Mouse (Mus musculus): ENCODE data around the gene Slc30a10.

Slc30a10 gene

DNA sequence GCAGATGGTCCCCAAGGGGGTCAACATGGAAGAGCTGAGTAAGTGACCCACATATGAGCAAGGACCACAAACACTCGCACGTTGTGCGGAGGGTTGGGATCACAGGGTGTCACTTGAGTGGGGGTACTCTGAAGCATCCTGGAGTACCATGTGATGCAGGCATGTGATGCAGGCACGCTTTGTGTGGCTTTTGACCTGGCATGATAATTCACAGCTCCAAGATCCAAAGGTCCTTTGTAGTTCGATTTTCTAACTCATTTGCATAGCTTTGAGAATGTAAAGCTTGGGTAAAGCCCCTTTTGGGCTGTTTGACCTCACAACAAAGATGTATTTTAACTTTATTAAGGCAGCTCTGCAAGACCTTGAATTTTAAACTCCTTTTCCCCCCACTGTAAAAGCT is 8.2 kb downstream of the Slc30a10 start:
- no peak for DNase-seq (ENCODE audit: low spot score in 2 of 2)

DNA sequence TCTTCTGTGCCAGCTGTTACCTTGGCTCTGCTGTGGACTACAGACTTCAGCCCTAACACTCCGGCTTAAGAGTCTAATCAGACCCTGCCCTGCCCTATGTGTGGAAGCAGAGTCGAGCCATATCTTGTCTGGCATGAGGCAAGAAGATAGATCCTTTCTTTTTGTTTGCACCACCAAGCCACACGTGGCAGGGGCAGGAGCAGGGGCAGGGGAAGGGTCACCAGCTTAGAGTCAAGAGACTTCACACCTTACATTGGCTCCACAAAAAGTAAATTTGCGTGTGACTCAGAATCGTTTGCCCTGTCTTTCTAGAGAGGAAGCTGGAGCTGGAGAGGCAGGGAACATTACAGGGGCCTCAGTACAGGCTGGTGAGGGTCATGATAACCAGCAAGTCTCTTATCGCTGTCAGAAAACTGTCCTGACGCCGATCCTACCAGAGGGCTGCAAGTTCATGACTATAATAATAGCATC is 14.9 kb downstream of the Slc30a10 start:
- DNase-seq (ENCODE audit: low spot score in 2 of 2): no peak

DNA sequence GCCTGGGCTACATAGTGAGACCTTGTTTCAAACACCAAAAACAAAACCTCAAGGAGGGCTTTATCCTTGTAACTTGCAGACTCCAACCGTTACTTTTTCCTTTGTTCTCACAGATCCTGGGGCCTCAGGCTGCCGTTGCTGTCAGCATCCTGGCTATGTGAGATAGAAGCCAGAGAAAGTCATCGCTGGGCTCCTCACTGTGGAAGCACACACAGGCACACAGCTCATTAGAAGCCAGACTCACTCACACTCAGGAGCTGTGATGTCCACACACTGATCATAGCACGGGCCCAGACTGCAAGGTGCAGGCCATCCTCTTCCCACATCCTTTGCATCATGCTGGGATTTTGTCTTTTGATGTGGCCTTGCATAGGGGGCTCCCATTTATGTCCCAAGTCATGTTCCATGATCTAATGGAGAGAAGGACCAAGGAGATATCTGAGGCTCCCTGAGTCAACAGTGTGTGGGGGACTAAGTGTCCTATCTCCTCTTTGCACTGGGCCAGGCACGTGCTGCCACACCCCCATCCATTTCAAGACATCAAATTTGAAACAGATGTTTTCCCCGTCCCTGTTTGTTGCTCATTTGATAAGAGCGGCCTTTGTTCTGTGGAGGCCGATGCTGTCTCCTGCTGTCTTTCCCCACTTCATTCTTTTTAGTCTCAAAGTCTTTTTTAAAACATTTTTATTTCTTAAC is 17.5 kb downstream of the Slc30a10 start:
- DNase-seq (ENCODE audit: low spot score in 2 of 2): no peak

DNA sequence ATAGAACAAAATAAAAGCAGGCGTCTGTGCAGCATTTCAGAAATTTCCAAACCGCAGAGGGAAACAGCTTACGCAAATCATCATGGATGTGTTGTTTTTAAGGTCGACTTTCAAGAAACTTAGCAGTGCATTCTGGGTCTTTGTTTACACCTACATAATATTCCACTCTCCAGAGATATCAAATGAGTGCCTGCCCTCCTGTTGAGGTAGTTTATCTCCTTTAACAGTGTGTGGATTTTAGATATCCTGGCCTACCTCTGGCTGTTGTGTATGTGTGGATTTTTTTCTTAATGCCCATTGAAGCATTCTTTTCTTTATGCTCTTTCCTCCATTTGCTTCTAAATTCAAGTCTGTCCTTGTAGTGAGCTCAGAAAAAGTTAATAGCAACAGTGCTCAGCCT is 18.1 kb downstream of the Slc30a10 start:
- DNase-seq (ENCODE audit: low spot score in 2 of 2): no peak

DNA sequence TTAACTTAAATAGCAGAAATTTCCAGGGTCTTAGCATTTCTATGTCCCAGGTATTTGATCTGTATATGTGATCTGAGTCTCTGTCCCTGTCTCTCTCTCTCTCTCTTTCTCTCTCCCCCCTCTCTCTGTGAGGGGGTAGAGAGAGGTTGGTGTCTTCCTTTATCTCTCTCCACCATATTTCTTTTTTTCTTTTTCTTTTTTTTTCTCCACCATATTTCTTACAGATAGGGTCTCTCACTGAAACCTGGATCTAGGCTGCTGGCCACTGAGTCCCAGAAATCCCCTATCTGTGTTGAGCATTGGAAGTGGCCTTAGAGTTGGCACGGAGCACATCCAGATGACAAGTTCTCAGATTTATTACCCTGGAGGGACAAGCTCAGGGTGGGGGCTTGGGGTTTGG is 18.8 kb downstream of the Slc30a10 start:
- no peak for DNase-seq (ENCODE audit: low spot score in 2 of 2)

DNA sequence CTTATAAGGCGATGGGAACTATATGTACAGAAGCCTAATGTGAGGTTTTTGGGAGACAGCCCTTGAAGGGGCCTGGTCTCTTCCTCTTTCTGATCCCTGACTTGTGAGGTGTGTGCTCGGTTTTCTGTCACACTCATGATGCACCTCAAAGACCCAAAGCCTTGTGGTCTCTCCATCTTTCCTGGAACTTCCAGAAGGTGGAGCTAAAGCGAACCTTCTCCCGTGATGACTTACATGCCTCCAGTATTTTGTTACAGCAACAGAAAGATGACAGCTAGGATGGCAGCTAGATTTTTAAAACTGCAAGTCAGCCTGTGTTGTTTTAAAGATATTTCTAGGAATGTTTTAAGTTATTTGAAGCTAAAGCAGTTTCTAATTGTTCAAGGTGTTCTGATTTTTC is 25.2 kb downstream of the Slc30a10 start:
- no peak for DNase-seq (ENCODE audit: low spot score in 2 of 2)

DNA sequence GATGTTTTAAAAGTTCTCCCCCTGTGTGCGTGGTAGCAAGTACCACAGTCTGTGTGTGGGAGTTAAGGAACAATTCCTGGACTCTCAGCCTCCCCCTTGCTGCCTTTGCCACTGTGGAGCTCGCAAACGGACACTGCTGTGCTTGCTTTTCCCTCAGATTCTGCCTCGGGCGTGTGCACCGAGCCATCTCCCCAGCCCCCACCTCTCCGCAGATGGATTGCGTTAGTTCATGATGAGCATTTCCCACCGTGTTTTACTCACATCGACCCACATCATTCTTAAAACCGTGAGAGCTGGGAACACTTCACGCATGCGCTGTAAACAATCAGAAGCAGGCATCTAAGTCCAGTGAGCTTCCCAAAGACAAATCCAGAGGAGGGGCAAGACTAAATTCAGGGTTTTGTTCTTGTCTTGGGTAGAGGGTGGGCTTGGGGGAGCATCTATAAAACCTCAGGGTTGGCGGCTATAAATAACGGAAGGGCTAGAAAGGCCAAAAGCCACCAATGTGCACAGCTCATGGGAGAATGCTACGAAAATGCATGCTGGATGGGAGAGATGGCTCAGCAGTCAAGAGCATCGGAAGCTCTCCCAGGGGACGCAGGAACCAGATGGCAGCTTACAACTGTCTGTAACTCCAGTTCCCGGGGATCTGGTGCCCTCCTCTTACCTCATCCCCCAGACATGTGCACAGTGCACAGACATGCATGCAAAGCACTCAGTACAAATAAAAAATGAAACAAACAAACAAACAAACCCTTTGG is 27.5 kb downstream of the Slc30a10 start:
- no peak for DNase-seq (ENCODE audit: low spot score in 2 of 2)

DNA sequence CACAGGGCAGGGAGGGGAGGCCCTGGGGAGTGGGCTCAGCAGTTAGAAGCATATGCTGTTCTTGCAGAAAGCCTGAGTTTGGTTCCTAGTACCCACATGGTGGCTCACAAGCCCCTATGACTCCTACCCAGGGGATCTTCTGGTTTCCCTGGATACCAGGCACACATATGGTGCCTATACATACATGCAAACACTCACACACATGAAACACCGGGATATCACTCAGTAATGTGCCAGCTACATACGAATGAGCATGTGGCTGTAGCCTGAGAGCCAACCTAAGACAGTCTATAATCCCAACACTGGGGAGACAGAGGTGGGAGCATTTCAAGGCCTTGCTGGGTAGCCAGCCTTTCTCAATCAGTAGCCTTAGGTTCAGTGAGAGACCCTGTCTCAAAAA is 28.1 kb downstream of the Slc30a10 start:
- DNase-seq (ENCODE audit: low spot score in 2 of 2): no peak

DNA sequence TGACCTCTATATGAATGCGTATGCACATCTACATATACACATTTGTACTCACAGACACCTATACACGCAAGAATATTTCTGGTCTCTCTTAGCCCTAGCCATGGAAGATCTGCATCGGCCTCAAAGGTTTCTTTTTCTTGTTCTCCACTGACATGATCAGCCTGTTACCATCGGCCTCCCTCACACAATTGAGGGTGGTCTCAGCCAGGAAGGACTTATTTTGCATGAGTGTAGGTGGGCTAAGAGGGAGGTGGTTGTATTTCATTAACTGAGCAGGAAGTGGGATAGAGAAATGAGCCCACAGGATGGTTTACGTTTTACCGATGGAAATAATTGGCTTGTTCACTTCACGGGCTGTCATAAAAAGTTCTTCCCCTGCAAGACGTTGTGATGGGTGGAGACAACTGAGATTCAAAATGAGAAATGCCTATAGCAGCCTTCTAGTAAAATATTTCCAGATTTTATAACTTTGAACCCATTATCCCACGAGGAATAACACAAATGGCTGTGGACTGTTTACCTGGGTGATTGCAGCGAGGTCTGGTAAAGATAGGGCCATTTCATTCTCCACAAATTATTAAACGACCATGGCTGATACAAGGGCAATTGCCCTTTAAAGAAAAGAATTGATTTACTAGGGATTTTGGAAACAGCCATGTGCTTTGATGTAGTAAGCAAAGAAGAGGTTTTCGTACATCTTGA is 28.9 kb downstream of the Slc30a10 start:
- no peak for DNase-seq (ENCODE audit: low spot score in 2 of 2)

DNA sequence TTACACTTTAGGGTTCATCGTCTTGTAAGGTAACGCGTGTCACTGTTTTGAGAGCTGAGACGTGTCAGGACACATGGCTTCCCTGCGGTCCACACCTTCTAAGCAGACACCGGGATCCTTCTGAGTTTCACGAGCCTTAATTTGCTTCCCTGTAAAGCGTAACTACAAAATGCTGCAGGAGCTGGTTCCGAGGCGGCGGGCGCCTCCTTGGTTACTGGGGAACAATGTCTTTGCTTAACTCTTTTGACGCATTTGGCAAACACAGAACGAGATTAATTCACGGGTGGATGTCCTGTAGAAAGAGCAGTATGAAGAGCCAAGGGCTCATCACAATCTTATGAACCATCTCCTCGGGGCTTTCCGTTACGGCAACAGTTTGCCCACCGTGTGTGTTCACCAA is 29.6 kb downstream of the Slc30a10 start:
- no peak for DNase-seq (ENCODE audit: low spot score in 2 of 2)

DNA sequence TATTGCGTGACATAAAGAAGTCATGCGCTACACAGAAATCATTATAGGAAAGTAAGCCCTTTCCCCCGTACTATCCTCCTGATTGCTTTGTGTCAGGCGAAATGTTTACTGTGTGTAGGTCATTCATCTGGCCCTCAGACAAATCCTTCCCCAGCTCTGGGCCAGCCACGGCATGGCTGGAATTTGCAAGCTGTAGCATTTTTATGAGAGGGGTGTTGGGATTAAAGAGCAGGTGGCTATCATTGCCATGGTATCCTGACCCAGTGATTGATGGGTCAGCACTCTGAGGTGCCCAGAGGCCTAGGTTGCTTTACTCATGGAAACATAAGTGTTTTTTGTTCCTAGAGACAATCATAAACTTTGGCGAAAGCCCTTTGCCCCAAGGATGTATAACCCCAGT is 35.2 kb downstream of the Slc30a10 start:
- no peak for DNase-seq (ENCODE audit: low spot score in 2 of 2)

DNA sequence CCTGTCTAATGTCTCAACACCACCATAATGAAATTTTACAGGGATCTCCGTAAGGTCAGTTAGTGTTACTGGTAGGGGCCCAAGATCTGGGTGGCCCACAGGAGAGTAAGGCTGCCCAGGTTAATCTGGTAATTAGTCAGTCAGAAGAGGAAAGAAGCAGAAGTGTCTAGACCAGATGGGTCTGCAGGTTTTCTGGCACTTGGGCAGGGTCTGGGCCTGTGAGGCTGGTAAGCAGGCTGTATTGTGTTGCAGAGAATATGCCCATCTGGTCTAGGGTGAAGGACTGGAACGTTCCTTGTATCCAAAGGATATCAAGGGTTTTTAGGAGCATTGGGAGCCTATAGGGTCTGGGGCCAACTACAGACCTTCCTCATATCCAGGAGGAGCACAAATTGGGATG is 36.0 kb downstream of the Slc30a10 start:
- no peak for DNase-seq (ENCODE audit: low spot score in 2 of 2)

DNA sequence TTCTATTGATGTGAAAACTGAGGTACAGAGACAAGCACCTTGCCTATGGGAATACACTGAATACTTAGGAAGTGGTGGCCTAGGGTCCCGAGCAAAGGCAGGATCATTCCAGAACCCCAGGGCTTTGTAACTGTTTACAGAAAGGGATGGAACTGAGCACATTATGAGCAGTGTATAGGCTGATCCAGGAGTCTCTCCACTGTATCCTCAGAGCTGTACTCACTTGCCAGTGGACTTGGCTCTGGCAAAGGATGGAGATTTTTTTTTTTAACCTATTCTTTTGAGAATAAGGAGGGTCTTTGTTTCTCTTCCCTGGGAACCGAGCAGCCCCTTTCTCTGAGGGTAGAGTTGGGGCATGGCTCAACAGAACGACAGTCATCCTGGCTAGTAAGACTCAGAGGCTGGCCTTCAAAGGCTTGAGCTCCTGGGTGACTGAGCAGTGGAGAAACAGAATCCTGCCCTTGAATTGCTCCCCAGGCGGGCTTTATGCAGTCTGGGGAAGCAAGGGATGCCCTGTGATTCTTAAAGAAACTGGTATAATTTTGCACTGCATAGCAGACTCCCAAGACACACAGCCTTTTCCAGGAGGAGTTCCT is 38.9 kb downstream of the Slc30a10 start:
- no peak for DNase-seq (ENCODE audit: low spot score in 2 of 2)

DNA sequence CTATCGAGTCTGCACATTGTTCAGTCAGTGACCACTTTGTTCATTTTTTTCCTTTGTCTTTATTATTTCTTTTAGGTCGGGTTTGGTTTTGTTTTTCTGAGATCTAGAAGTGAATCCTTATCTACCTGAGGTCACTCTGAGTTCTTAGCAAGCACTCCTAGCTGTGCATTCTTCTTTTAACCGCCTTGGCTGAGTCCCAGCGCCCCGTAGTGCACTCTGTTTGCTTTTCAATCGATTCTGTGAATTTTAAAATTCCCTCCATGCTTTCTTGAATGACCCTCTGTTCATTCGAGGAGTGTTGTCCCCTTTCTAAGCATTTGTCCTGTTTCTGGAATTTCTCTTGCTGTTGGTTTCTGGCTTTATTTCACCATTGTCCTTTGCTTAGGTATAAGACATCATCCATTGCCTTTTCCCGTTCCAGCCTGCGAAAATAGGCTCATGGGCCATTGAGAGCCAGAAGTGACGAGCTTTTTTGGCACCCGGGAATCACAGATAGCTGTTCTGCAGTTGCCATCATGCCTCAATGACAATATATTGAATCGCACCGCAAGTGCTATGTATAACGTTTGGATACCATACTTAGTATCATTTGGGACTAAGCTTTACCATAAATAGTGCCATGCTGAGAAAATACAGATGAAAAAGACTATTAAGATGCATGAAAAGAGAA is 42.3 kb downstream of the Slc30a10 start:
- DNase-seq (ENCODE audit: low spot score in 2 of 2): no peak

DNA sequence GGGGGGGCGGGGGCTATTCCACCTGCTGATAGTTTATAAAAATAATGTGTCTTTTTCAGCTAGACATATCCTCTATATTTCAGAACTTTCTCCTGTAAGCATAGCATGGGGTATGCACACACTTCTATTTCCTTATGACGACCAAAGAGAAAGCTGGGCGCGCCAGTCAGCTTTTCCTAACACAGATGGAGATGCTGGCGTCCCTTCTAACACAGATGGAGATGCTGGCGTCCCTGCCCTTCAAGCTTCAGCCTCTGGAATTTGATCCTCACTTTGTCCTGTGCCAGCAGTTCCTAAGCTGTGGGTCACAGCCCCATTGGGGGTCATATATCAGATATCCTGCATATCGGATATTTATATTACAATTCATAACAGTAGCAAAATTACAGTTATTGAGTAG is 46.0 kb downstream of the Slc30a10 start:
- DNase-seq (ENCODE audit: low spot score in 2 of 2): no peak

DNA sequence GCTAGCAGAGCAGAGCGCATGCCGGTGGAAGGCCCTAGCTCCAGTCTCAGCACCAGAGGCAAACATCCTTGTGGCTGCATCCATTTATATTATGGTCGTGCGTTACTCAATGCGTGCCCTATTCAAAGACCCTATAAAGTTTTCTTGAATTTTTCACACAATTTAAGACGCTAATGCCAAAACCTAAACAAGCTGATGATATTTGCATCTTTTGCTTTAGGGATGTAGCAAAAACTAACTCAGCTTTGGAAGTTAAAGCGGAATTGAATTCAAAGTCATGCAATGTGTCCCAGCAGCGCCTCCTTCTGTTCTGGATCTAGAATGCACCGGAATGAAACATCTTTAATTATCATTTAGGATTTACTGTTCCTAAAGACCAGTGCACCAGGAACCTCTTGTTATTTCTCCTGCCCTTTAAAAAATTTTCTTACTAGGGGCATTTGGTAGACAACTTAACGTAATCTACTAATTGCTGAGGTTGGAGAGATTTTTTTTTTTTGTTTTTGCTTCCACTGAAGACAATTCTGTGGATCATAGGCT is 47.2 kb downstream of the Slc30a10 start:
- DNase-seq (ENCODE audit: low spot score in 2 of 2): no peak

DNA sequence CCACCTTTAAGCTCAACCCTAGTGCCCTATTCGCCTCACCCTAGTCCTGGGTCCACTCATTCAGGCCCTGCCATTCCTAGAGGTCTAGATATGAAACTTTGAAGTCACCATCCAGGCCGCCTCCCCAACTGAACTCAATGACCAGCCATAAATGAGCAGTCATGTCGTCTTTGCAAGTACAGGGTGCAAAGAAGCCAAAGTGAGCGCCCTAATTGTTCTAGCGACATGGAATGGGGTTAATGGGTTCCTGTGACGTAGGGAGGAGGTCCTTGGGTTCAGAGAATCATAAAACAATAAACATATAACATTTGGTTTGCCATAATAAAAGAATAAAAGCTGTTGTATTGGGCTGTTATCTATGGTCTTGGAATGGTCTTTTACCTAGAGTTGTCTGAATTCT is 47.9 kb downstream of the Slc30a10 start:
- DNase-seq (ENCODE audit: low spot score in 2 of 2): no peak

DNA sequence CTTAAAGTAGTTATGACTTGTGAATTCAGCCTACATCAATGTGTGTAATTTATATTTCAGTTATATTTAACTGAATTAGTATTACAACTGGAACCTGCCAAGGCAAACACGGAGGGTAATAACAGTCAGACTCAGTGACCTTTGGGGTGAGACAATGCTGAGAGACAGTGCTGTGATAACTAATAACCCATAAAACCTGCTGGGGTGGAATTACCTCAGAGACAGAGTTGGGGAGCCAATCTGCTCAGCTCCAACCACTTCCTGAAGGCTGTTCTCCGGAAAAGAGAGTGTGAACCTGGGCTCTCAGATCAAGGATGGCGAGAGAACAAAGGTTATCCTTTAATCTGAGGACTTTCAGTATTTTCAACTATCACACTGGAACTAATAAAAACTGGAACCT is 54.4 kb downstream of the Slc30a10 start:
- no peak for DNase-seq (ENCODE audit: low spot score in 2 of 2)

DNA sequence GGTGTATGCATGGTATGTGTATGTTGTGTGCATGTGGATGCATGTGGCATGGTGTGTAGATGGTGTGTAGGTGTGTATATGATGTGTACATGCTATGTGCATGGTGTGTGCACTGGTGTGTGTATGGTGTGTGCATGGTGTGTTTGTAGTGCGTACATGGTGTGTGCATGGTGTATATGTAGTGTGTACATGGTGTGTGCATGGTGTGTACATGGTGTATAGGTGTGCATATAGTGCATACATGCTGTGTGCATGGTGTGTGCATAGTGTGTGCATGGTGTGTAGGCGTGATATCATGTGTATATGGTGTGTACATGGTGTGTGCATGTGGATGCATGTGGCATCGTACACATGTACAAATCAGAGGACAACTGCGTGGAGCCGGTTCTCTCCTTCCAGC is 56.7 kb downstream of the Slc30a10 start:
- no peak for DNase-seq (ENCODE audit: low spot score in 2 of 2)

DNA sequence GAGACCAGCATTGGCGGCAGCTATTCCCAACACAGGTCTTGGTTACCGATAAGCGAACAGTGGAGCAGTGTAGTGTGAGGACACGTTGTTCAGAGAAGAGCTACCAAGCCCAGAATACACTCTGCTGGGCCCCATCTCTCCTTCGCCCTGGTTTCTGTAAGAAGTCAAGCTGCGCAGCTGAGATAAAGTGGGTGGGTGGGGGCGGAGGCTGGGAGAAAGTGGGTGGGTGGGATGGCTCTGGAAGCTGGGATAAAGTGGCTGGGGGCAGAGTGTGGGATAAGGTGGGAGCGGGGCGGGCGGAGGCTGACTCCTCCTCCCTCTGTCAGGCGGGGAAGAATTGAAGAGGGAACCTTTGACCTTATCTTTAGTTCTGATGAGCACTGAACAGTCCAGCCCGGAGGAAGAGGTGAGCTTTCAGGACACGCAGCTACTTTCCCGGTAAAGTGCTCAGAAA is 60.9 kb downstream of the Slc30a10 start:
- no peak for DNase-seq (ENCODE audit: low spot score in 2 of 2)

DNA sequence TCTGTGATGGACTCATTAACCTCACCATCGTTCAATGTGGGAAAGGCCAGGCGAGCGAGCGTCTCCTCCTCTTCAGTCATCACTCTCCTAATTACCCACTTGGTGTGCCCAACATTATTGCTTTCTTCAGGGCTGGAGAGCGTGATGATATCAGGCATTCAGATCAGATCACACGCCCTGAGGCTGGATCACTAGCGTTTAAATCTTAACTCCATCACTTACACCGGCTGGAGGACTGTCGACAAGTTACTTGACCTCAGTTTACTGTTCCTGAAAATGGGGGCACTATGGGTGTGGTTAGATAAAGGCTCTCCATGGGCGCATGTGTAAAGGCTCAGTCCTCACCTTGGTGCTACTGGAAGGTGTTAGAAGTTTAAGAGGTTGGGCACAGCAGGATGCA is 61.4 kb downstream of the Slc30a10 start:
- no peak for DNase-seq (ENCODE audit: low spot score in 2 of 2)

DNA sequence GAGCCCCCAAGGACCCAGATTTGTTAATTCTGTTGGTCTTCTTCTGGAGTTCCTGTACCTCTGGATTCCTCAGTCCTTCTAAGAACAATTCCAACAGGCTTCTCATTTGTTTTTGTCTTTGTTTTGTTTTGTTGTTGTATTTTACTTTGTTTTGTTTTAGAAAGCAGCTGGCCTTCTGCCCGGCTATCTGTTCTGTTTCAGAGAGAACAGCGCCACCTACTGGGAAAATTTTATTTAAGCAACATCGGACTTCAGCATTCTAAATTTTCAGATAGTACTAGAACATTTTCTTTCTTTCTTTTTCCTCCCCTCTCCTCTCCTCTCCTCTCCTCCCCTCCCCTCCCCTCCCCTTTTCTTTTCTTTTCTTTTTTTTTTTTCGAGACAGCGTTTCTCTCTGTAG is 62.9 kb downstream of the Slc30a10 start:
- peak in 1 of 2 experiments; percentile 34 for DNase-seq (ENCODE audit: low spot score in 2 of 2)

Measured in thymus, postnatal 10 days (tissue).